Mouse (Mus musculus) gastrocnemius, postnatal 10 days (tissue): ENCODE measurements around the gene Efcab3. TPM values are rescaled to one million over a fixed set of nuclear protein-coding genes. Genes with fewer than 3 reads are reported as not detected.
A peak's percentile ranks its signal among the peaks of the same experiment; 100 is the strongest.

Experiments used
- DNase-seq: peaks from one replicate; pipeline ENCODE4 v3.0.0; 2021; ENCODE audit warnings: mixed read lengths
- total RNA-seq, 2 experiments: library from RNA; stranded (reverse); gene quantifications; 2 replicates each; pipeline ENCODE4 v1.2.3; 2021

Gene Efcab3
- total RNA-seq, 2 experiments from 2014 or later, result not detected

DNA sequence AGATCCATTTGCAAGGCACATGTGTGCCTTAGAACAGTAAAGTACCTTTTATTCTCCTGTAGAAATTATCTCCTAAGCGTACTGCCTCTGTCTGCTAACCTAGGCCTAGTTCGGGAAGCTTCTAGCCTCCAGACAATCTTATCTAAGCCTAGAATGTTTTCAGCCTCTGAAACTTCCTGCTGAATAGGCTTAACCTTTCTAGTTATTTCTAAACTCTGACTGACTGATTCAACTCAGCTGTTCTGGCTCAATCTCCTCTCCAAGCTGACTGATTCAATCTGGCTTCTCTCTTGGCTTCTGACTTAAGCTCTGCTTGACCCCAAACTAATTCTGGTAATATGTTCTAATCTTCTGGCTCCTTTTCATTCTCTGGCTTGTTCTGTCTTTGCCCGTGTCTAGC, 86.0 kb downstream of the Efcab3 start:
- no peak for DNase-seq

DNA sequence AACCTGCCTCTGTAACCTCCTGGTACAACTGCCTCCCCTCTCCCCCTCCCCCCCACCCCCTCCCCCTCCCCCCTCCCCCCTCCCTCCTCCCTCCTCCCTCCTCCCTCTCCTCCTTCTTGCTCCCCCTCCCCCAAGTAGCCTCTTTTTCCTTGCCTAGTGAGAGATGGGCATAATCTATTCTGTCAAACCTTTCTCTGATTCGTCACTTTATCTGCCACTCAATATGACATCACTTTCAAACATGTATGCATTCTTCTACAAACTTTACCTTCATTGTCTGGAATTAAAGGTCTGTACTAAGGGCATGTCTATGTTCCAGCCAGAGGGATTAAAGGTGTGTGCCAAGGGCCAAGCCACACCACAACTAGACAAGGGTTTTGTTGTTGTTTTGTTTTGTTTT, 86.4 kb downstream of the Efcab3 start:
- no peak for DNase-seq

DNA sequence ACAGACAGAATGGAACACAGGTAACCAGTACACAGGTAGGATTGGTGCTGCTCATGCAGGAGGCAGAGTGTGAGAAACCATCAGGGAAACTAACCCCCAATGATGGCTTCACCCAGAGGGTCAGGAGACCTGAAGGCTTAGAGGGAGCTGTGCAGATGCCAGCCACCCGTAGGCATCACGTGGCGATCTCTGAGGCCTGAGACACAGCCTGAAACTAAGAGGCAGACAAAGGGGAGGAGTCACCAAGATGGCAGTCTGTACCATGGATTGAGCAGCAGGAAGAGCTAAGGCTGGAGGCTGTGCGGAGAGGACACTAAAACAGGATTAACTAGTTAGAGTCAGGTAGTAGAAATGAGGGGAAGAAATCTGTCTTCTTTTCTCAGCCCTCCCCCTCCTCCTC, 87.3 kb downstream of the Efcab3 start:
- no peak for DNase-seq

DNA sequence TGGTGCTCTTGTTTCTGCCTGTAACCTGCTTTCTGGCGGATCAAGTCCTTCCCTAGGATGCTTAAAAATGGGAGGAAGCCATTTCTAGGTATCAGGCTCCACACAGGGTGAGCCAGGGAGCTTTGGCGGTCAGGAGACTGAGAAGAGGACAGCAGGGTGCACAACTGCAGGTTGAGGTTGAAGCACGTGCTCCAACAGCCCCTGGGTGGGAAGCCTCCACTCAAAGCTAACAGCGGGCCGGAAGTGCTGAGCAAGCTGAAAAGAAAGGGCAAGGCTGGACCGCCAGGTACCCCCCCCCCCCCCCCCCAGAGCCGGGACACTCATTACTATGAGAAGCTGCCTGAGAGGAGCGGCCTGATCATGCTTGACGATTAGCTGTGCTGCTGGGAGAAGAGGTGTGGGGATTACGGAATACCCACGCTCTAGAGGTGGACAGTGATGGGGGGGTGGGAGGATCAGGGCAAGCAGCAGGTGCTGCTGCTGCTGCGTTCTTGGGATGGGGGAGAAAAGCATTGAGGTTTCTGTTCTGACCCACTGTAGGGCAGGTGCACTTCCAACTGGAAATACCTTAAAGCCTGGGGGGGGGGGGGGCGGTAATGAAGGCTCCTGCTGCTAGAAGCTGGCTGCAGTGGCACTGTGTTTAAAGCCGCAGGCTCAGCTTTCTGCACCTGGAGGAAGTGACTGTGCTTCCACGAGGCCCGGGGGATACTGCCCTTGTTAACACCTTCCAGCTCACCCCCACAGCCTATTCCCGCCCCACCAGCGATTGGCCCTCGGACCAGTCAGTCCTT, 88.0 kb downstream of the Efcab3 start:
- no peak for DNase-seq

DNA sequence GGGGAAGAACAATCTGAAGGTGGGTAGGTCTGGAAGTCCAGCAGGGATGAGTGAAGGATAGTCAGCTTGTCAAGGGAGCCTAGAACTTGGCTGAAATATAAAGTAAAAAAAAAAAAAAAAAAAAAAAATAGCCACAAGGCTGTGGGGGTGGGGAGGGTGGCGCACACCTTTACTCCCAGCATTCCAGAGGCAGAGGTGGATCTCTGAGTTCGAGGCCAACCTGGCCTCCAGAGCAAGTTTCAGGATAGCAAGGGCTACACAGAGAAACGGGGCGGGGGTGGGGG, 88.6 kb downstream of the Efcab3 start:
- DNase-seq, result no peak

DNA sequence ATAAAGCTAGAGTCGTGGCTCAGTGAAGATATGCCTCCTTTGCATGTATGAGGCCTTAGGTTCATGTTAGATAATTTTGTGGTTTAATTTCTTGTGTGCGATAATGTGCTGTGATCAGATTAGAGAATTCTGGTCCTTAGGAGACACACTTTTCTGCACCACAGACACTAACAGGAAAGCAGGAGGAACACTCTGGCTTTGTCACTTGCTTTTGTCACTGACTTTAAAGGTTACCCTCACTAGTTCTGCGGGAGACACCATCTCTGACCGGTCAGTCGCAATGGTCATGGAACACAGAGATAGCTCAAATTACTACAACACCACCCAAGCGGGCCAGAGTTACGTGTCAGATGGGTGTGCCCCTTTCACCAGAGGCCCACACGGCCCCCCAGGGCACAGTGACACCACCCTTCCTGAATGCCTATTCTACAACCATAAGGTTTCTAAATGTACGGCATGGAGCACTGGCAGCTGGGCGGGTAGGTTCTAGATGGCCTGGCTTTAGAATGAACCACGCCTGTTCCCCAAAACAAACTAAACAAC, 89.0 kb downstream of the Efcab3 start:
- no peak for DNase-seq

DNA sequence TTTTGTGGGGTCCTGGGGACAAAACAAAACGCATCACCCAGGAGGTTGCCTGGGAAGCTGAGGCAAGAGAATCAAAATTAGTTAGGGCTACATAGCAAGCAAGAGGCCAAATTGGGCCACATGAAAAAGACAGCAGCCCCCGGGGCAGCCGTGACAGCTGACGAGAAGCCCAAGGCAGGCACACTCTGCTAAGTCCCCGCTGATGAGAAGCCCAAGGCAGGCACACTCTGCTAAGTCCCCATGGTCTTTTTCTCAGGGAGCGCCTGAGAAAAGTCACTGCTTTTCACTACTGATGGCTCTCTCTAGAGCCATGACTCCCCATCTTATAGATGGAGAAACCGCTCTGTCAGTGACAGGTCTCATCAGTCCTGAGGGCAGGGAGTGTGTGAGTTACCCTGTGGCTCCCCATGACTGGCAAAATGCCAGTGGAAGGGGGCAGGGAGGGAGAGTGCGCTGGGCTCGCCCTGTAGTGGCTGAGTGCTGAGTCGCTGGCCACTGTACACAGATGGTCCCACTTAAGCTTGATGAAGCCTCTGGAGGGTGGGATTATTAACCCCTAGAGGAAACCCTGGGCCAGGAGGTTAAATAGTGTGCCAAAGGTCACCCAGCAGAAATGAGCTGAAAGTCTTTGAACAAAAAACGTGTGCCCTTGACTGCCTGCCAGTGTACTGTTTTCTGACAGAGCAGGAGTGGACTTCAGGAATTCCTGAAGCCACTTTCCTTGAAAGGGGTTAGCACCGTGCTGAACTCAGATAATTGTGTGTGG, 89.9 kb downstream of the Efcab3 start:
- DNase-seq, result peak; percentile 34

DNA sequence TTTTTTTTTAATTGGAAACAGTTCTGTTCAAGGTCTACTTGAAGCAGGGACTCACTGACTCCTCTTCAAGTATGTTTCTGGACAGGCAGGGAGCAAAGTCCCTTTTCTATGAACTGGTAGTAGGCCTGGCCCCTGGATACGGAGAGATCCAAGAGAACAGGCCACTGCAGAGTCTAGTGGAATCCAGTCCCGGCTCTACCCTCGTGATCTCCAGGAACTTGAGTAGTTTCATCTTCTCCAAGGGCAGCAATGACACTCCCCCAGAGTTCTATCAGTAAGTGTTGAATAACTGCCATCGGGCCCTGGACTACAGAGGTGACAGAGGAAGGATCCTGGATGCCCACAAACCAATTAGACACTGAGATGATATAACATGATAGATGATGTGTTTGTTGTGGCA, 92.5 kb downstream of the Efcab3 start:
- DNase-seq, result no peak

DNA sequence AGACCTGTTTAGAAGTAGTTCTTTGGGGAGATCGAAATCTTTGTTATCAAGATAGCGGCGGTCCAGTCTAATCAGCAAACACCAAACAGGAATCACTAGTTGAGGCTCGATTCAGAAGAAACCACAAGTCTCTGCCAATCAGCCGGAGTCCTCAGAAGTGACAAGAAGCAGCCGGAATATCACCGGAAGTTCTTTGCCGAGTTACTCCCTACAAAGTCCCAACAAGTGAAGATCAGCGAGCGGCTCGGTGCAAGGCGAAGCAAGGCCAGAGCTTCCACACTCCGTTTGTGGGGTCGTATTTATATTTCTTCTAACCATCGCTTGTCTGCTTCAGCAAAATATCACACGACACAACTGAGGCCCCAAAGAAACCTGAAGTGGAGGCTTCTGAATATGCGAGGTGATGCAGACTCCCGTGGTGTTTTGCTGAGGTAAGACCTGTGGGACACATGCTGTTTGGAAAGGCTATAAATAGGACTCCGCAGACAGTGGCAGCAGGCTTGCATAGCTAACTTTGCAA, 93.4 kb downstream of the Efcab3 start:
- no peak for DNase-seq

DNA sequence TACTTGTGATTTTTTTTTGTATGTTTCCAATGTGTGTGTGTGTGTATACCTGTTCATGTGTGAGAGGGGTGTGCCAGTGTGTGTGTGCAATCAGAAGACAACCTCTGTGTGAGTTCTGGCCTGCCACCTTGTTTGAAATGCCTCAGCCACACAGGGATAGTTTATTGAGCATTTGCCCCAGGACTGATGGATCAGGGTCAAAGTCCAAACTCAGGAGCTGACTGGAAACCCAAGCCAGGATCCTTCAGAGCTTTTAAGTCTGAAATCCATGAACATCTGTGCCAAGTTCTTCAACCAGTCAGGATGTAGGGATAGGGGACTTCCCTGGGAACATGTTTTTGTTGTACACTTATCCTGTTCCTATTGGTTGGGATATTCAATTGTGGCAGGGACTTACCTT, 94.7 kb downstream of the Efcab3 start:
- no peak for DNase-seq

DNA sequence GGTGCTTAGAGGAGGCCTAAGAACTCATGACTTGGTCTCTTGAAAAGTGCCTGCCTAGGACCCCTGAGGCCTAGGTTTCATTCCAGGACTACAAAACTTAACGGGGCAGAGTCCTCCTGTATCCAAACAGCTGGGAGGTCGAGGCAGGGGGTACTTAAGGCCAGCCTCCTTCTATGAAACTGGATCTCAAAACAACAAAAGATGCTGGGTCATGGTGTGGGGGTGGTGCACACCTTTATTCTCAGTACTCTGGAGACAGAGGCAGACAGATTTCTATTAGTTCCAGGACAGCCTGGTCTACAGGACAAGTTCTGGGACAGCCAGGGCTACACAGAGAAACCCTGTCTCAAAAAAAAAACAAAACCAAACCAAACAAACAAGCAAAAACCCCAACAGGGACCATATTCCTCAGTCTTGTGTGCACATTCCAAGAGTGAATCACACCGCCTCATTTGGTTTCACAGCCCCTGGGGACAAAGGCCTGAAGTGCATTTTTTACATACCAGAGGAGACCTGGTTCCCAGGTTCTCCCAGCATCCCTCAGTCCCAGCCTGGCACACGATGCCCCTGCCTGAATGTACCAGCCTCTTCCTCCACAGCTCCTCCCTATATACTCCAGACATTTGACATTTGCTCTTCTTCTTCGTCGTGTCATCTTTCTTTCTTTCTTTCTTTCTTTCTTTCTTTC, 96.4 kb downstream of the Efcab3 start:
- no peak for DNase-seq

DNA sequence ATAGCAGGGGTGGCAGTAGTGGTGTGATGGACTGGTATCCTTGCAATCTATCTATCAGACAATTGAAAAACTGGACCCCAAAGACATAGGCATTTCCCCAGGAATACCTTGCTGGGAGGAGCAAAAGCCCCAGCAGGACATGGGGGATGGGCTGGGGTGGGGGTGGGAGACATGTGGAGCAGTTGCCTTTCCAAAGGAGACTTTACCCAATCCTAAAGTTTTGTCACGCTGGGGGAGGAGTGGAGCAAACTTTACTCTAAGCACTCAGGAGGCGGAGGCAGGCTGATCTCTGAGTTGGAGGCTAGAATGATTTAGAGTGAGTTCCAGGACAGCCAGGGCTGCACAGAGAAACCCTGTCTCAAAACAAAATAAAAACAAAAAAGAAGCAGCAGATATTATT, 98.0 kb downstream of the Efcab3 start:
- no peak for DNase-seq

DNA sequence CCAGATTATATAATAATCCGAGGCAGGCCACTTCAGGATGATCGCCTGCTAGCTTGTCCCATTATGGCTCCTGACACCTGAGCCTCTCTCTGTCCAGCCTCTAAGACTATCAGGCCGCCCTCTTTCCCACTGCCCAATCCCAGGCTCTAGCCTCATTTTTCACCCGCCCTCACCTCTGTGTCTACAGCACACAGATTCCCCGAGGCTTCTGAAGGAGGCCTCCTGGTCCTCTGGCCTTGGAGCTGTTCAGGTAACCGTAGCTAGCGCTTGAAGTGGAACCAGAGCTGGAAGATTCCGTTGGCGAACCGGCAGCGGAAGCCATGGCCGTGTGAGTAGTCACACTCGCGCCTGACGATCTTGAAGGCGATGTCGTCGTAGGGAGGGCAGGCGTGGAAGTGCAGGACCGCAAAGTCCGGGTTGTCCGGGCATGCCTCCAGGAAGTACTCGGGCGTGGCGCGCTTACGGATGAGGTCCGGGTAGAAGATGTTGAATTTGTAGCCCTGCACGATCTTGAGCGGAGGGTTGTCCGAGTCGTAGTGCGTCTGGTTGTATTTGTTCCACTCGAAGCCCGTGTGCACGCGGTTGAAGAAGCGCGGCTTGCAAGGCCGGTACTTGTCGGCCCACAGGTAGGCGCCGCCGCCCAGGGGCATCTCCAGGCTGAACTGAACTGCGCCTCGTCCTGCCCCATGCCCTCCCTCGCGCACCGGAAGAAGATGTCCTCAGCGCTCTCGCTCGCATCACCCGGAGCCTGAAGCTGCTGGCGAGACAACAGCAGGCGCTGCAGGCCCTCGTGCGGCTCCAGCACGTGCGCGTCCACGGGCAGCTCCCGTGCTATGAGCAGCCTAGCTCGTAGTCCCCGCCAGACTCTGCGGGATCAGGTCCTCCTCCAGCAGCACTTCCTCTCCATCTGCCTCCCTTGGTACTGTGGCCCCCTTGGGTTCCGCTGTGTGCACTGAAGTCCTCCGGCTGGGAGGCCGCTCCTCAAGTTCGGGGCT, 101.4 kb downstream of the Efcab3 start:
- DNase-seq, result no peak

DNA sequence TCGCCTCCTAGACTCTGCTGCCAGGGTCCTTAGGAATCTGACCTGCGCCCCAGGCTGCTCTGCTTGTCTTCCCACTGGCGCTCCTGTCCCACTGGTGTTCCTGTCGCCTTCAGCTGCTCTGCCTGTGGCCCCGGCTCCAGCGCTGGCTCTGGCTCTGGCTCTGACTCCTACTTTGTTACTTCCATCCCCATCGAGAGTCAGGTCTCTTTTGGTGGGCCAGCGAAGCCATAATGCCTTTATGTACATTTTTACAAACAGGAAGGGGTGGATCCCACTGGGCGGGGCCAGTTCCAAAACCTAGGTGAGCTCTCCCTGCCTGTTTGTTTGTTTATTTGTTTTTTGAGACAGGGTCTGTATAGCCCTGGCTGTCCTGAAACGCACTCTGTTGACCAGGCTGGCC, 103.4 kb downstream of the Efcab3 start:
- DNase-seq, result no peak

Other genes starting within 250 kb of the Efcab3 start
- 10 to 100 TPM; 11.7 to 12.6 TPM for gene Mettl2, start 62.8 kb downstream of the Efcab3 start, total RNA-seq
- gene Gm10842, start 83.3 kb downstream of the Efcab3 start, total RNA-seq, result not detected
- 10 to 100 TPM; 39.6 to 48.6 TPM for gene Tlk2, start 115.2 kb downstream of the Efcab3 start, total RNA-seq
- gene Mrc2, start 229.1 kb downstream of the Efcab3 start, total RNA-seq, result 10 to 100 TPM; 42.2 to 70.8 TPM